Mouse (Mus musculus): ENCODE results near the gene Trim28.

Gene Trim28

DNA sequence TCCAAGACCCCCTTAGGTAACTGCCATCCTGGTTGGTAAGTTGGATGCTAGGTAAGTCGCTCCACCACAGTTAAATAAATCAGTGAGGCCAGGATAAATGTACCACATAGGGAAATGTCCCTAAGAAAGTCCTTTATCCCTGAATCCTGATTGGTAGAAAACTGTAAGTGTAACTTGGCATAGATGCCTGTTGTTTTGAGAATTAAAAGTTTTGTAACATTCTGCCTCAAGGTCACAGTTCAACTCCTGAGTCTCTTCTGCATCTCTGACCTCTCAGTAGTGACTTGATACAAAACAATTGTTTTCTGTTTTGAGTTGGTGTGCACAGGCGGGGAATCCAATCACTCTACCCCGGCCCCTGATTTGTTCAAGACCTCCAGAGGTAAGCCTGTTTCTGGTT is at the start of gene Trim28:
Gene Trim28, plus strand, starts transcription at position 264 of the 400 bp plus-strand sequence.
- DNase-seq (ENCODE audit: low spot score in 2 of 2): no peak

DNA sequence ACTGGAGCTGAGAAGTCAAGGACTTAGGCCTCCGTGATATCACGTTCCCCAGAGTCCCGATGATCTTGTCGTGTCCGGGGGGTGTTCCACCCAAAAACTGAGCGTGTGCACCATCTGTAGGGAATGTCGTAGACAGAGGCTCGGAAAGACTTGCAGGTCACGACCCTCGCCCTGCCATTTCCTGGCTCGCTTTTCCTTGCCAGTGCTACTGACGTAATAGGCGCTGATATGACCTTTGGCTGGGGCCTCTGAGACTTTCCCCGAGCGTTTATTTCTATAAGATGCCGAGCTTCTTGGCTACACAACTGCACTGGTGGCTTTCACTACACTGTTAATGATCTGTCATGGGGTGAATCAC is 49.1 kb upstream of the Trim28 start:
- DNase-seq (ENCODE audit: low spot score in 2 of 2): no peak

DNA sequence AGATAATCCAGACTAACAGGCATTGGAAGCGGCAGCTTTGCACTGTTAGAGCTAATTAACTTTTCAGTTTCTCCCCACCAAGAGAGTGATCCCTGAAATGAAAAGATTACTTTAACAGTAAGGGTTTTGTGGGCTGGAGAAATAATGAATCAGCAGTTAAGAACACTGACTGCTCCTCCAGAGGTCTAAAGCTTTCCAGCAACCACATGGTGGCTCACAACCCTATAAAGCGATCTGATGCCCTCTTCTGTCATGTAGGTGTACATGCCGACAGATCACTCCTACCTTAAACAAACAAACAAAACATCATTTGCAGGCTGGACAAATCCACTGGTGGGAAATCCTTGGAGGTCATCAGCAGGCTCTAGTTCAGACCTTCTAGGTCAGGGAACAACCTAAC is 44.0 kb upstream of the Trim28 start:
- no peak for DNase-seq (ENCODE audit: low spot score in 2 of 2)

DNA sequence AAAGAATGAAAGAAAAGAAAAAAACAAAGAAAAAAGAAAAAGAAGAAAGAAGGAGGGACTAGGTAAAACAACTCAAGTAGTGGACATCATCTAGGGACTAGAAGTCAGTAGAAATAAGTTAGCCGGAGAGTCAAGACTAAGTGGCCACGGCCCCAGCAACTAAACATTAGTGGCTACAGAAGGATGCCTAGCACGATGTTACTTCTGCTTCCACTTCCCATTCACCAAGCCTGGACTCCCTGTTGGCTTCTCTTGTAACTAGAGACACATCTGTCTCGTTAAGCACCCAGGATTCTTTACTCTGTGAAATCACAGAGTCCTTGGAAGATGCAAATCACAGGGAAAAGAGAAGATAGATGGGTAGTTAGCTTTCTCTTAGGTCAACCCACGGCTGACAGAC is 41.4 kb upstream of the Trim28 start:
- no peak for DNase-seq (ENCODE audit: low spot score in 2 of 2)

DNA sequence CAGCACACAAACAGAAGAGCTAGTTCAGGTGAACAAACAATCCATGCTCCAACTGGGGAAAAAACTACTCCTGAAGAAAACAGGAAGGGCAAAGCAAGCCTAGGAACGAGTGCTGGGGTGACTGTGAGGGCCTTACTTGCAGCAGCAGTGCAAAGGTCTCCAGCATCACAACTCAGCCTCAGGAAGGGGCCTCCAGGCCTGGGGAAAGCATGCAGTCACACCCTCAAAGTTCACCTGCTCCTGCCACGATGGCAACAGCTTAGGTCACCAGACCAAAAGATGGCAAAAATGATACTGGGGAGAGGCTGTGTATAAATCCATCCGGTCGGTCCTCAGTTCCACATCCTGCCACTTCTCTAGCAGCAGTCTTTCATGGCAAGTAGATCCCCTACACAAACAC is 40.0 kb upstream of the Trim28 start:
- DNase-seq (ENCODE audit: low spot score in 2 of 2): no peak

DNA sequence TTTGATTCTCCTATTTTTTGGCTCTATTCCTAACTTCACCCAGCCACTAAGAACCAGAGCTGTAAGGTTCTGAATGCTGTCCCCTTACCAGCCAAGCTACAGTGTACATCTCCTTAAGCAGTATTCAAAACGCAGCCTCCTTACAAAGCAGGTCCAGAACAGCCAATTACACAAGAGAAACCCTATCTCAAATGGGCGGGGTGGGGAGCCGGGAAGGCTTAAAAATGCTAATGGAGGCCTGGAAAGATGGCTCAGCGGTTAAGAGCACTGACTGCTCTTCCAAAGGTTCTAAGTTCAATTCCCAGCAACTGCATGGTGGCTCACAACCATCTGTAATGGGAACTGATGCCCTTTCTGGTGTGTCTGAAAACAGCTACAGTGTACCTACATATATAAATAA is 39.2 kb upstream of the Trim28 start:
- no peak for DNase-seq (ENCODE audit: low spot score in 2 of 2)

DNA sequence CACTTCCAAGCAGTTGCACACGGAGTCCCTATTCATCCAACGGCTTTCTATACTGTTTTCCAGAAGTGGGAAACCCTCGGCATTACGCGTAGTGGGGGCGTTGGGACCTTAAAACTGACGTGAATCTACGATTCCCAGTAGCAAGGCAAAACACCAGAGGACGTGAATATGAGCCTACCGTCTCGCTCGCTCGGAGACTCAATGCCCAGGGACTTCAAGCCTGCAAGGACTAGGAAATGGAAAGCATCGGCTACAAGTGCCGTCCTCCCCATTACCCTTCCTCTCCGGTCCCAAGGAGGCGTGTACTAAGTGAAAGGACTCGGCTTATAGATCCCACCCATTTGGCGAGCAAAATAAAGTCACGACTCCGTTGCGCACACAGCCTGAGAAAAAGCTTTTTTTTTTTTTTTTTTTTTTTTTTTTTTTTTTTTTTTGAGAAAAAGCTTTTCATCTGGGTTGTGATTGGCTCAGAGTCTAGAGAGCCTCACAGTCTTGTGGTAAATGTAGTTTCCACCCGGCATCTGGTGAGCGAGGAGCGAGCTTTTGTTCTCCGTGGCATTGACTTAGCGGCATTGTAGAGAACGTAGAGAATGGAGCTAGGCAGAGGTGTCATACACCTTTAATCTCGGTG is 37.3 kb upstream of the Trim28 start:
- peak in 1 of 2 experiments; percentile 31 for DNase-seq (ENCODE audit: low spot score in 2 of 2)

DNA sequence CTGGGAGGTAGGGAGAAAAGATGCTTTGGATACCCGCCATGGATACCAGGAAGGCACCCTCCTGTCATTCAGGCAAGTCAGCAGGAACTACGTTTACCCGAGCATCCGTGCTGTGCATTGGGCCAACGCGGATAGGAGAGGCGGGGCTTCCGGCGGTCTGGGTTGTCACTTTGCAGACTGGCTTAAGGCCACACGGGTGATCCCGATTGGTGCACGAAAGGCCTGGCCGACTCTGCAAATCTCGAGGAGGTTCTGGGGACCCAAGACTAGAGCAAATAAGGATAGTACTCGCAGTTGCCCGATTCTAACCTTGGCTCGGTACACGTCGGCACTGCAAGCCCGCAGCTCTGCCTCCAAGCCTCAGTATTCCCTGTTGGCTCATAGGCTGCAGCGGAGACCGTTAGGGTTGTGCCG is 33.2 kb upstream of the Trim28 start, which contains the start of gene Zfp324:
Gene Zfp324, plus strand, starts transcription at position 161 of the 414 bp plus-strand sequence.
- DNase-seq (ENCODE audit: low spot score in 2 of 2): peak; percentile 80 to 85

DNA sequence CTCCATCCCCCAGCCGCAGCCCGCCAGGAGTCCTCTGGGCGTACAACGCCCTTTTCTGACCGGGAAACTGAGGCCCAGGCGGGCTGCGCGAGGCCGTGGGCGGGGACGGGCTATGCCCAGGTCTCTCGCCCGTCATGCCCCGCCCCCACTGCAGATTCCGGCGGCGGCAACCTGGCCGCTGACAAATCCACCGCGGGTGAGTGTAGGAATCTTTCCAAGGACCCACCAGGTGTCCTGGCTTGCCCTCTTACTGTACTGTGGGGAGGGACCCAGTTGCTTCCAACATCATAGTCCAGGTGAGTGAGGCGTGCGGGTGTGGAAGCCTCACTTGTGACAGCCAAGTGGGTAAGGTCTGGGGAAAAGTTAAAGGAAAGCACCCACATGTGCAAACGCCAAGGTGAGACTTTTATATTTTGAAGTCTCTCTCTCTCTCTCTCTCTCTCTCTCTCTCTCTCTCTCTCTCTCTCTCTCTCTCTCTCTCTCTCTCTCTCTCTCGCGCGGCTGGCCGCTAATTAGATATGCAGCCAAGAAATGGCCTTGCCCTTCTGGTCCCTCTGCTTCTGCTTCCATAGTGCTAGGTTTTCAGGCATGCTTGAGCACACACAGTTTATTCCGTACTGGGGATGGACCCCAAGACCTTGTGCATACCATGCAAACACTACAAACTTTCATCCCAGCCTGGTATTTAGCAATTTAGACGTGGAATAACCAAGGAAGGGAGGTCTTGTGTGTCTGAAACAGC is 32.6 kb upstream of the Trim28 start:
- DNase-seq (ENCODE audit: low spot score in 2 of 2): peak in 1 of 2 experiments; percentile 48

DNA sequence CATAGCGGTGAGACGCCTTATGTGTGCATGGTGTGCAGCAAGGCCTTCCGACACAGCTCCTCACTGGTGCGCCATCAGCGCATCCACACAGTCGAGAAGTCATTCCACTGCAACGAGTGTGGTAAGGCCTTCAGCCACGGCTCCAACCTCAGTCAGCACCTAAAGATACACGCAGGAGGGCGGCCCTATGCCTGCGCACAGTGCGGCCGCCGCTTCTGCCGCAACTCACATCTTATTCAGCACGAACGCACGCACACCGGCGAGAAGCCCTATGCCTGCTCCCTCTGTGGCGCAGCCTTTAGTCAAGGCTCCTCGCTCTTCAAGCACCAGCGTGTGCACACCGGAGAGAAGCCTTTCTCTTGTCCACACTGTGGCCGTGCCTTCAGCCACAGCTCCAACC is 28.0 kb upstream of the Trim28 start:
- no peak for DNase-seq (ENCODE audit: low spot score in 2 of 2)

DNA sequence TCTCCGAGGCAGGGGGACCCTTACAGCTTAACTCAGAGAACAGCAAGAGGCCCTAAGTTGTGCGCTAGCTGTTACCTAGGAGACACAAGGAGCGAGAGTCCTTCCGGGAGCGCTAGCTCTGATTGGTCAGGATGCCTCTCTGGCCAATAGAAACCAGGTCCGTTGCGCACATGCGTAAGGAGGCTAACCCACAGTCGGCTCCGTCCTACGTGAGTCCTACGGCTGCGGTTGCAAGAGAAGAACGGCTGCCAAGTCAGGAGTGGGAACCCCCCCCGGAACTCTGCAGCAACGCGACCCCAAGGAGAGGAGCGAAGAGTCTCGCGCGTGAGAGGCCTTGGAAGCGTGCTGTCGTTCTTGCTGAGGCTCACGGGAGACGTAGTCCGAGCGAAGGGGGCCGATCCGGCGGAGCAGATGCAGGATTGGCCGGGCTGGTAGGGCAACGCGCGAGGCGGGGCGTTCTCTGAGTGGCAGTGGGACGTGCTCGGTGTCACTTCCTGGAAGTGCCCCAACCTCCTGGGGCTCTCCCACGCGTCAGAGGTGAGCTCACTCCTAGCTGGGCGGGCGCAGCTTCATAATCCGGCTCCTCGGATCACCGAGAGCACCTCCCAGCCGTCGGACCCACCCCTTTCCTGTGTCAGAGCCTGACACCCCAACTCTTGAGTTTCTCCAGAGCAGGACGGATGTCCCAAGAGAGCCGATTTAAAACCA is 21.1 kb upstream of the Trim28 start, which contains the start of gene Zfp446:
Gene Zfp446, plus strand, starts transcription at position 167 of the 708 bp plus-strand sequence.
- DNase-seq (ENCODE audit: low spot score in 2 of 2): peak; percentile 96 to 98

DNA sequence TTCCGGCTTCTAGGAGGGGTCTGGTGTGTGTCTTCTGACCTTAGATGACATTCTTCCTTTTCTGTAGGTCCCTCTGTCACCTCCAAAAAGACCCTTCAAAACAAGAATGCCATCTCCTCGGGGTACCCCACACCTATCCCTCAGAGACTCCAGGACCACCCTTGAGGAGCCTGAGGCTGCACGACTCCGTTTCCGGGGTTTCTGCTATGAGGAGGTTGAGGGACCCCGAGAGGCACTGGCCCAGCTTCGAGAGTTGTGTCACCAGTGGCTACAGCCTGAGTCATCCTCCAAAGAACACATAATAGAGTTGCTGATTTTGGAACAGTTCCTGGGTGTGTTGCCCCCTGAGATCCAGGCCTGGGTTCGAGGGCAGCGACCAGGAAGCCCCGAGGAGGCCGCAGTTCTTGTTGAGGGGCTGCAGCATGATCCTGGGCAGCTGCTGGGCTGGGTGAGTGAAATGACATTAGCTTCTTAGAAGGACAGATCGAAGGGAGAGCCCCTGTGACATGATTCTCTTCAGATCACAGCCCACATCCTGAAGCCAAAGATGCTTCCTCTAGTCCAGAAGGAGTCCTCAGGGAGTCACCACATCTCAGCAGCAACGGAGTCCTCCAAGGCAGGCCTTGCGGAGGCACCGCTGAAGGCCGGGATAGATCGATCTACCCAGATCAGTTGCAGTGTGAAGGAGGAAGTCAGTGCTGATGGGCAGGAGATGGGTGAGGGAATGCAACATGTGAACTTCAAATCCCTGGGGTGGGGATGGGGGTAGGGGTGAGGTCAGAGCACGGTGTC is 19.8 kb upstream of the Trim28 start:
- no peak for DNase-seq (ENCODE audit: low spot score in 2 of 2)

DNA sequence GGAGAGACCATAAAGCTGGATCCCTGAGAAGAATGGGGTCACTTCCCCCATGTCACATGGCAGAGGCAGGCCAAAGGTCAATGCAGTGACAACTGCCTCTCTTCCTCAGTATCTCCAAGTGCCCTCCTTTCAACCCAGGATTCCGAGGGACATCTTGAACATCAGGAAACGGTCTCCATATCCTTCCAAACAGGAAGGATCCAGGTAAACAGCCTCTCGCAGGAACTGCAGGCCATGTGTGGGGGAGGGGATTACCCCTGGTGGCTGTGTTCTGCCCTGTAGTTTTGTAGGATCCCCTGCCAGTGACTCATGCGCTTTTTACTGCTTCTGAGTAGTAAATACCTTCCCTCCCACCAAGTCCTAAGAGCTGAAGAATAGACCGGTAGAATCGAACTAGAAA is 19.1 kb upstream of the Trim28 start:
- DNase-seq (ENCODE audit: low spot score in 2 of 2): no peak

DNA sequence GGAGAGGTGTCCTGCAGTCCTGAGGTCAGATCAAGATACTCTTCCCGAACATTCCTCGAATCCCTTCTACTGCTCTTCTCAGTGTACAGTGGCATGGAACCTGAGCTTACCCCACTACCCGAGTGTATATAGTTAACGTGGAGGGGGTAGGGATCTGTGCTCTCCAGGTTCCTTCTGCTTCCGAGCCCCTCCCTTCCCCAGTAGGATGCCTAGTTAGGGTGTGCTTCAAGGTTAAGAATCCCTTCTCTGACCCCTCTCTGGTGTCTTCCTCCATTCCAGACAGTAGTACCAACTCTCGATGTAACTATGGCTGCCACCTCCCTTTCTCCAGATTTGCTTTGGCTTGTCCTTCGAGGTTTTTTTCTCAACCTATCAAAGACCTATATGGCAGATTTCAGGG is 18.6 kb upstream of the Trim28 start:
- DNase-seq (ENCODE audit: low spot score in 2 of 2): no peak

DNA sequence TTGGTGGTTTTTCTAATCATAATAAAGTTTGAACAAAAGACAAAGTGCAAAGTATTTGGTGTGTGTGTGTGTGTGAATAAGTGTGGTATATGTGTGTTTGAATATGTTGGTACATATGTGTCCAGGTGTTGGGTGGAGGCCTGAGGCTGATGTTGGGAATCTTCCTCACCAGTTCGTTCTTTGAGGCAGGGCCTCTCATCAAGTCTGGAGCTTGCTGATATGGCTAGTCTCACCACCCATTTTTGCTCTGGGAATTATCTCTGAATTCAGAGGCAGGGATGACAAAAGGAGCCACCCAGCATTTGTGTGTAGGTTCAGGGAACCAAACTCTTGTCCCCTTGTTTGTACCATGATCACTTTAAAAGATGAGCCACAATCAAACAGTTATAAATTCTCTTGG is 13.2 kb upstream of the Trim28 start:
- no peak for DNase-seq (ENCODE audit: low spot score in 2 of 2)

DNA sequence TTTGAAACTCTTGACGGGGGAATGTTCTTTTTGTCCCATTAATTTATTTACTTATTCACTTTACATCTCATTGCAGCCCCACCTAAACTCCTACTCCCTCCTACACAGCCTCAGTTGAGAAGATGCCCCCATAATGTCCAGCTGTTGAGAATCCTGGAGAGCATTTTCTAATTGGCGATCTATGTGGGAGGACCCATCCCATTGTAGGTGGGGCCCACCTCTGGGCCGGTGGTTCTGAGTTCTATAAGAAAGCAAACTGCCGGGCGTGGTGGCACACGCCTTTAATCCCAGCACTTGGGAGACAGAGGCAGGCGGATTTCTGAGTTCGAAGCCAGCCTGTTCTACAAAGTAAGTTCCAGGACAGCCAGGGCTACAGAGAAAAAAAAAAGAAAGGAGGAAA is 12.0 kb upstream of the Trim28 start:
- DNase-seq (ENCODE audit: low spot score in 2 of 2): no peak

DNA sequence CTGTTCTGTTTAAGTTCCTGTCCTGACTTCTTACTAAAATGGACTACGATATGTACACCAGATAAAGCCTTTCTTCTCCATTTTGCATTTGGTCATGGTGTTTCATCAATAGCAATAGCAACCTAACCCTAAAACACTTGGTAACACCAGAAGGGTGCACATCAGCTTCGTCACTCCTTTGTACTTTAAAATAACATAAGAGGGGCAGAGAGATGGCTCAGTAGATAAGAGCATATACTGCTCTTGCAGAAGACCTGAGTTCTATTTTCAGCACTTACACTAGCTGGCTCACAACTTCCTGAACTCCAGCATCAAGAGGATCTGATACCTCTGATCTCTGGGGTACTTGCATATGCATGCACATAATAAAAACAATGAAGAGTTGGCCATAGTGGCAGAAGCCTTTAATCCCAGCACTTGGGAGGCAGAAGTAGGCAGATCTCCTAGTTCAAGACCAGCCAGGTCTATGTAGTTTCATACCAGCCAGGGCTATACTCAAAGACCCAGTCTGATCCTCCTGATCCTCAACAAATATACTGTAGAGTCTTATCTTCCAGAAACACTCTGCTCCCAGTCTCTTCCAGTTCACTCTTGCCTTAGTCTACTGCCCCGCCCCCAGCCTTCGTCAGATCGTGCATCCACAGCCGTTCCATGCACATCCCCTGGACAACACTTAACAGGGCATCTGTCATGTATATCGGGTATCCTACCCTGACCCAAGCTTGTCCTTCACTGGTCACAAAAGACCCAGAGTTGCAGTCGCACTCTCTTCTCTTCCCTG is 11.3 kb upstream of the Trim28 start:
- DNase-seq (ENCODE audit: low spot score in 2 of 2): no peak

DNA sequence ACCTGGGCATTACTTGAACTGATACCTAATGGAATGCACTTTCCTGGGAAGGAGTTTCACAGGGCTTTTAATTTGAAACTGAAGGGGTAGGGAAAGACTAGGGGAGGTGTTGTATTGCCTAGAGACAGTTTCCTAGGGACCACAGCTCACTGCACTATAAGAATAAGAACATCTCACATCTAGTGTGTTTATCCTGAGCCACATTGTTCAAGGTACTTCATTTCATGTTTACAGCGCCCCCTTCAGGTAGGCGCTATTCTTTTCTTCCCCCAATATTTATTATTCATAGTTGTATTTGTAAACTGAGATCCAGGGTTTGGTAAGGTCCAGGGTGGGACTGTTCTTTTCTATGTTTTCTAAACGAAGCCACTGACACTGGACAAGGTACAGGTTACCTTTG is 6.7 kb upstream of the Trim28 start:
- DNase-seq (ENCODE audit: low spot score in 2 of 2): no peak

DNA sequence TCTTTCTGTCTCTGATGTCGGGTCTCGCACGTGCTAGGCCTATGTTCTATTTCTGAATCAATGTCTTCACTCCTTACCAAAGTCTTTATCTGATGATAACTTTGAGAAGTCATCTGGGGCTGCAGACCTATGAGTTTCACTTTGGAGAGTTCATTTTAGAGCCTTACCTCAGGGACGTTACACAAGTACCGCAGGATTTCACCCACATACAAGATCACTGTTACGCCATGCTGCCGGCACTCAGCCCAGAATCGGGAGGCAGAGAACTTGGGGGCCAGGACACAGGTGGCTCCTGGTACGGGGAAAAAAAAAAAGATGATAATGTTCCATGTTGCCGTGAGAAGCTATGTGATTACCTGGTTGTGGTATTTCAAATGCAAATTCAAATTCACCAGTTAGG is 5.8 kb upstream of the Trim28 start:
- no peak for DNase-seq (ENCODE audit: low spot score in 2 of 2)

DNA sequence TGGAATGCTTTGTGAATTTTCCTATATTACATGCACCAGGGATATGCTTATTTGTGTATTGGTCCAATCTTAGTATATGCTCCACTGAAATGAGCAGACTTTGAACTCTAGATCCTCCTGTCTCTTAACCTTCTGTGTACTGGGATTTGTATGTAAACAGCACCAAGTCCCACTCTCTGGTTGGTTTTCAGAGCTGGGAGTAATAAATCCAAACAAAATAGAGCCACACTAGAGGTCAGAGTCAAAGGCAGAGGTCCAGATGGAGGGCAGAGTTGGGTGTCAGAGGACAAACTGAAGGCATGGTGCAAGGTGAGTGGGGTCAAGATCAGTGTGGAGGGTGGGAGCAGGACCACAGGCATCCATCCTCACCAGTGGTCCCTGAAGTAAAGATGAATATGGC is 3.1 kb upstream of the Trim28 start:
- DNase-seq (ENCODE audit: low spot score in 2 of 2): no peak

DNA sequence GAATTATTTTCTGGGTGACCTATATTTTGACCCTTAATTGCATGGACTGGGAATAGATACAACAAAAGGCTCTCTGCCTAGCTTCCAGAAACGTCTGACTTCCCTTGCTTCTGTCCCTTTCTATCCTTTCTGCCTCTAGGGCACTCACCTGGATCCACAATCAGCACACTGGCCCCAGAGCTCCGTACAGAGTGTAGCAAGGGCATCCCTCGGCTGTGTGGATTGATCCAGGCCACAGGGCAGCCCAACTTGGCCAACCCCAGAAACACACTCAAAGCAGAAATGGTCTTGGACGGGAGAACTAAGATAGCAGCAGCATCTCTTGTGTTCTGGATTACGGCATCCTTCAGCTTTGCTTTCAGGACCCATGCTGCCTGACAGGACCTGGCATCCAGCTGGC is 1.7 kb upstream of the Trim28 start:
- no peak for DNase-seq (ENCODE audit: low spot score in 2 of 2)
